Mouse (Mus musculus): ENCODE results near the gene 4931429L15Rik. TPM values are rescaled to one million over a fixed set of nuclear protein-coding genes. Genes with fewer than 3 reads are reported as not detected.

Gene 4931429L15Rik
- polyA plus RNA-seq, 1 experiment from 2014 or later, result not detected

DNA sequence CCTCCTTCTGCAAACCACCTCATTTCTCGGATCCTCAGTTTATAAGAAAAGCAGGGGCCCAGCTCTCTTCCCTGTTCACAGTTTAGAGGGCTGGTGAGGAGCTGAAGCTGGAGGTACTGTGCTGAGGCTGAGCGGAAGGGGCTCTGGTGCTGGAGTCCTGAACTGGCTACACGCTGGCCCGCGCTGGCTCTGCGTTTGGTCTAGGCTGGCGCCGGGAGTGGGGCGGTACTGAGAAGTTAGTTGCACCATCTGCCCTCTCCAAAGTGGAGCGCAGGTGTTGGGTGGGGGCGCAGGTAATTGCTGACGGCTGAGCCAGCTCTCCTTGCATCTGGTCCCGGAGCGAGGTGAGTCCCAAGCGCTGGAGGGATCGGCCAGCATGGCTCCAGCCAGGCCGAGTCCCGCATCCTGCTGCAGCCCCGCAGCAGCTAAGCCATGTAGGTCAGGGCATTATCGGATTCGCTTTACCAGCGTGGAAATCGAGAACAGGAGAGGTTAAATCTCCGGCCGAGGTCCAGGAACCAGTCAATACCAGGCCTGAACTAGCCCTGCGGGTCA is 14.8 kb upstream of the 4931429L15Rik start:
- H3K79me2 ChIP-seq (ENCODE audit: inconsistent target), result no peaks in the 10 kb centered on the region

DNA sequence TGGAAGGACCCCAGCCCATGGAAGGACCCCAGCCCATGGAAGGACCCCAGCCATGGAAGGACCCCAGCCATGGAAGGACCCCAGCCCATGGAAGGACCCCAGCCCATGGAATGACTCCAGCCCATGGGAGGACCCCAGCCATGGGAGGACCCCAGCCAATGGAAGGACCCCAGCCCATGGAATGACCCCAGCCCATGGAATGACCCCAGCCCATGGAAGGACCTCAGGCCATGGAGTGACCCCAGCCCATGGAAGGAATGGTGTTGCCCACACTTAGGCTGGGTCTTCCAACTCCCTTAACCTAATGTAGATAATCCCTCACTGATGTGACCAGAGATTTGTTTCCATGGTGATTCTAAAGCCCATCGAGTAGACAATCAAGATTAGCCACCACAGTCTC is 11.5 kb upstream of the 4931429L15Rik start:
- 88% methylated on average over 1 of the region's 1 CpGs for WGBS (ENCODE audit: missing documents)

More for the DNA sequence above, 14.8 kb upstream of the 4931429L15Rik start:
- no peak overlapping the region for H3K27ac ChIP-seq
- no peaks in the 10 kb centered on the region for H3K36me3 ChIP-seq (ENCODE audit: inconsistent target)
- no peak overlapping the region for H3K4me3 ChIP-seq (ENCODE audit: inconsistent target)
- WGBS (ENCODE audit: missing documents), result 62% methylated on average over 23 of the region's 26 CpGs

GRCm38 (mm10) chr9:46330586-46330895 is 10.8 kb upstream of the 4931429L15Rik start:
- Histone ChIP-seq H3K79me2 (ENCODE audit: inconsistent target) (no peaks in the 10 kb centered on the region), H3K27ac (no peak overlapping the region), H3K36me3 (ENCODE audit: inconsistent target) (no peaks in the 10 kb centered on the region), H3K4me3 (ENCODE audit: inconsistent target) (no peak overlapping the region)
- 66% methylated on average over 6 of the region's 6 CpGs for WGBS (ENCODE audit: missing documents)

More for the DNA sequence above, 11.5 kb upstream of the 4931429L15Rik start:
- Histone ChIP-seq H3K36me3 (ENCODE audit: inconsistent target) (no peaks in the 10 kb centered on the region), H3K79me2 (ENCODE audit: inconsistent target) (no peaks in the 10 kb centered on the region), H3K4me3 (ENCODE audit: inconsistent target) (no peak overlapping the region), H3K27ac (no peak overlapping the region)

DNA sequence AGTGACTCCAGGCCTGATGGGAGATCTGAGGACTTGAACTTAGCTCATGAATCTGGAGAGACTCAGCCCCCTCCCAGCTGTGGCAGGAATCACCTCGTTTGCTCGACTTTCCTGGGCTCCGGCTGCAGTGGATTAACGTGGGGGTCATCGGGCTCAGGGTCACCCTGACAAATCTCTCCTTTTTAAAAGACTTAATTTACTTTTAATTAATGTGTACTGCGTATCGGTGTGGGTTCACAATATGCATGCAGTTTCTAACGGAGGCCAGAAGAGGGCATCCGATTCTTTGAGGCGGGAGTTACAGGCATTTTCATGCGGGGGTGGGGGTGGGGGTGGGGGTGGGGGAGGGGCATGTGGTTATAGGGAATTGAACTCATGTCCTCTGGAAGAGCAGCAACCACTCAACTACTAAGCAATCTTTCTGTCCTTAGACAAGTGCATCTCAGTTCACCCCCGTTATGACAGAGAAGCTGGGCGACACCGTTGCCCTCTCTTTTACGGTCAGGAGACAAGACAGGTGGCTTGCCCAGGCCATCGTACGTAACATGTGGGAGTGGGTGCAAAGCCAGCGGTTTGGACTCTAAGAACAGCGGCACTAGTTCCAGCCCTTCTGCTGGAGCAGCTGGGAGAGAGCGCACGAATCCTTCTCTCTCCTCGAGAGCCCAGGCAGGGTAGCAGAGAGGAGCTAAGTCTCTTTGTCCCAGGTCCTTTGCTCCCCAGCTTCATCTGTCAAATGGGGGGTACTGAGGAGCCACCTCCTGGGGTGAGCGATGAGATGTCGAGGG is 10.2 kb upstream of the 4931429L15Rik start:
- 40% methylated on average over 21 of the region's 24 CpGs for WGBS (ENCODE audit: missing documents)
- Histone ChIP-seq H3K27ac (no peak overlapping the region), H3K79me2 (ENCODE audit: inconsistent target) (no peaks in the 10 kb centered on the region), H3K36me3 (ENCODE audit: inconsistent target) (no peaks in the 10 kb centered on the region), H3K4me3 (ENCODE audit: inconsistent target) (no peak overlapping the region)

DNA sequence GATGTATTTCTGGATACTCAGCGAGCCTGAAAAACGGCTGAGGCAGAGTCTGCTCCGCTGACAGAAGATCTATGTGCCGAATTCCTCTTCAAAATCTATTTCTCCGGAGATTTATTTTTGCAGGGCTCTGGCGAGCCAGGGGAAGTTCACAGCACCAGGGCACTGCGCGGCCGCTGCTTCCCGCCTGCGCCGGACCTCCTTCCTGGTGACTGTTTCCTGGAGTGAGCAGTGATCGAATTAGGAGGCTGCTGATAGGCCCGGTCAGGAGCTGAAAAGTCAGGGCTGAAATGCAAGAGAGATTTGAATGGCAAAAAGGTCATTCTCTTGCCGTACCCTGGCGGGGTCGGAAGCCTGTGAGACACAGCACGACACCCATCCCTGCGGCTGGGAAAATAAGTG is 9.5 kb upstream of the 4931429L15Rik start:
- WGBS (ENCODE audit: missing documents), result 9% methylated on average over 19 of the region's 19 CpGs
- Histone ChIP-seq H3K79me2 (ENCODE audit: inconsistent target) (no peaks in the 10 kb centered on the region), H3K27ac (no peak overlapping the region), H3K36me3 (ENCODE audit: inconsistent target) (no peaks in the 10 kb centered on the region), H3K4me3 (ENCODE audit: inconsistent target) (no peak overlapping the region; the same call in 1 of the 2 replicates)

DNA sequence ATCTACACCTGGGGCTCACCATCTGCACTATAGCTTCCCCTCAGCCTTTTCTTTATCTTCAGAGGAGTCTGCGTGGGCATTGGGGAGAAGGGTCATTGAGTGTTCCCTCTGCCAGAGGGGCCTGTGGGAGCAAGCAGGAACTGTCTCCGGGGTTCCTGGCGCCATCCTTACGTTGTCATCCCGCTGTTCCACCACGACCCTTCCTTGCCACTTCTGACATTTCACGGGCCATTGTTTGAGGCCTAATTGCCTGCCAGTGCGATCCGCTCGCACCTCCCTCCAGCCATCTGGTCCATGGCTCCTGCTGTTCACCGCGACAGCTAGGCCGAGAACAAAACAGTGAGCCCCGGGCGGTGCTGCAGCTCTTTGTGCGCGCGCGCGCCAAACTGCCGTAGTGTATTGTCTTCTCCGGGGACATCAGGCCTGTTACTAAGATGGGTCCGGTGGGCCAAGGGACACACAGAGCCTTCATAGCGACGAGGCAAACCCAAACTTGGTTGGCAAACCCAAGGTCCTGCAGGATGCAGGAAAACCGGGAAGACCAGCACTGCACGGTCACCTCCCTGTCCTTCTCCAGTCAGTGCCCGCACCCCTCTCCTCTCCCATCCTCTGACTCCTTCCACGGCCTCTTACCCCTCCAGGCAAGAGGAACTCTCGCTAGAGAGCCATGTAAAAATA is 8.9 kb upstream of the 4931429L15Rik start:
- 31% methylated on average over 29 of the region's 30 CpGs for WGBS (ENCODE audit: missing documents)
- Histone ChIP-seq H3K36me3 (ENCODE audit: inconsistent target) (no peaks in the 10 kb centered on the region), H3K27ac (no peak overlapping the region), H3K79me2 (ENCODE audit: inconsistent target) (no peaks in the 10 kb centered on the region), H3K4me3 (ENCODE audit: inconsistent target) (no peak overlapping the region; the same call in 1 of the 2 replicates)

GRCm38 (mm10) chr9:46327706-46328571 is 8.2 kb upstream of the 4931429L15Rik start:
- no peaks in the 10 kb centered on the region for H3K36me3 ChIP-seq (ENCODE audit: inconsistent target)
- no peak overlapping the region for H3K27ac ChIP-seq
- H3K79me2 ChIP-seq (ENCODE audit: inconsistent target), result no peaks in the 10 kb centered on the region
- WGBS (ENCODE audit: missing documents), result 81% methylated on average over 22 of the region's 25 CpGs
- no peak overlapping the region for H3K4me3 ChIP-seq (ENCODE audit: inconsistent target)

DNA sequence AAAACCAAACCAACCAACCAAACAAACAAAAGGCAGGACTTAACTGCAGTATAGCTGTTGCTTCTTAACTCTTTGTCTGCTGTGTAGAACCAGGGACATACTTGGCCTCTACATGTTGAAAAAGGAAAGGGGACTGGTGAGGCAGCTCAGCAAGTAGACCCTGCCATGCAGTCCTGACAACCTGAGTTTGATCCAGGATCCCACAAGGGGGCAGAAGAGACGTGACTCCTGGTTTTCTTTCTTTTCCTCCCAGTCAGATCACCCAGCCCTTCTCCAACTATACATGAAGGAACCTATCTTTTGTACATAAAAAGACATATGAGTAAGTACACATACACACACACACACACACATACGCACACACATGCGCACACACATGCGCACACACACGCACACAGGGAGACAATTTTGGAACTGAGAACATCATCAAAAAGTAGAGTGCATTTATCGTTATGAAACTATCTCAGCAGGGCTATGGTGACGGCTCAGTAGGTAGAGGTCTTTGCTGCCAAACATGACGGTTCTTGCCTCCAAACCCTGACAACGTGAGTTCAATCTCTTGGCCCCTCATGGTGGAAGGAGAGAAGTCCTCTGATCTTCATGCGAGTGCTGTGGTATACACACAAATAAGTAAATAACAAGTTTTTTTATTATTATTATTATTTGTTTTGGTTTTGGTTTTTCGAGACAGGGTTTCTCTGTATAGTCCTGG is 7.1 kb upstream of the 4931429L15Rik start:
- no peaks in the 10 kb centered on the region for H3K79me2 ChIP-seq (ENCODE audit: inconsistent target)
- H3K27ac ChIP-seq, result no peak overlapping the region
- no peak overlapping the region for H3K4me3 ChIP-seq (ENCODE audit: inconsistent target)
- 92% methylated on average over 11 of the region's 11 CpGs for WGBS (ENCODE audit: missing documents)
- H3K36me3 ChIP-seq (ENCODE audit: inconsistent target), result no peaks in the 10 kb centered on the region

GRCm38 (mm10) chr9:46320461-46320860 is 675 bp upstream of the 4931429L15Rik start:
- Histone ChIP-seq H3K4me3 (ENCODE audit: inconsistent target) (no peak overlapping the region), H3K27ac (no peak overlapping the region), H3K36me3 (ENCODE audit: inconsistent target) (no peaks in the 10 kb centered on the region), H3K79me2 (ENCODE audit: inconsistent target) (no peaks in the 10 kb centered on the region)
- 85% methylated on average over 2 of the region's 2 CpGs for WGBS (ENCODE audit: missing documents)

DNA sequence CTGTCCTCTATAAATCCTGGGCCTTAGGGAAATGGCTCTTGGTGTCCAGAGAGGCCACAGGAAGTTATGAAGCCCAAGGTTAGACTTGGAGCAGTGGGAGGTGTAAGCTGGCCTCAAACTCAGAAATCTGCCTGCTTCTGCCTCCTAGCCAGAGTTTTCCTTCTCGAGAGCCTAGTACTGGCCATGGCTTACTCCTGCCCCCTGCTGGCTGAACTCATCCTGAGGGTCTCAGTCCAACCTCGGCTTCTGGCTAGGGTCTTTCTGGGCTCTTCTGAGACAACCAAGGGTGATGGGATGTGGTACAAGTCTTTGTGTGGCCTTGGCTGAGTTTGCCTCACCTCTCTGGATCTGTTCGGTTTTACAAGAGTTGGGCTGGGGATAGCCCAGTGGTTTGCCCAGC is 1.8 kb downstream of the 4931429L15Rik start:
- no peak overlapping the region for H3K4me3 ChIP-seq (ENCODE audit: inconsistent target)

DNA sequence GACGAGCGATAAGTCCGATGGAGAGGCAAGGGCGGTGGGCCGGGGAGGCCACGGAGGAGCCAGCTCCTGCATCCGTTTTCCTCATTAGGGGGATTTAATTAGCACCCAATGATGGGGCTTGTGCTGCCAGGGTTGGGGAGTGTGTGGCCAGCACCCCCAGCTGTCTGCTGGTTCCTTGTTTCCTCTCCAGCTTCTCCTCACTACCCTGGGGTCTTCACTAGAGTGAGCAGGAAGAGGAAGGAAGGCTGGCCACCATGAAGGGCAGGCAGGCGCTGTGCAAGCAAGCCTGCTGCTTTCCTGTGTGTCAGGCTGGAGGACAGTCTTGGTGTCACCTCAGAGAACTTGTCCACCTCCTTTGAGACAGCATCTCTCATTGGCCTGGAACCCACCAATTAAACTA is 2.9 kb downstream of the 4931429L15Rik start:
- Histone ChIP-seq H3K79me2 (ENCODE audit: inconsistent target) (no peaks in the 10 kb centered on the region), H3K36me3 (ENCODE audit: inconsistent target) (no peaks in the 10 kb centered on the region), H3K27ac (no peak overlapping the region), H3K4me3 (ENCODE audit: inconsistent target) (no peak overlapping the region)
- 79% methylated on average over 8 of the region's 8 CpGs for WGBS (ENCODE audit: missing documents)

More for the DNA sequence above, 1.8 kb downstream of the 4931429L15Rik start:
- H3K36me3 ChIP-seq (ENCODE audit: inconsistent target), result no peaks in the 10 kb centered on the region
- WGBS (ENCODE audit: missing documents), result 92% methylated on average over 3 of the region's 3 CpGs
- H3K27ac ChIP-seq, result no peak overlapping the region
- H3K79me2 ChIP-seq (ENCODE audit: inconsistent target), result no peaks in the 10 kb centered on the region

- Histone ChIP-seq H3K79me2 (ENCODE audit: inconsistent target) (no peaks in the 10 kb centered on the region), H3K27ac (no peak overlapping the region), H3K4me3 (ENCODE audit: inconsistent target) (no peak overlapping the region), H3K36me3 (ENCODE audit: inconsistent target) (no peaks in the 10 kb centered on the region)
- 78% methylated on average over 5 of the region's 5 CpGs for WGBS (ENCODE audit: missing documents)
Observed at GRCm38 (mm10) chr9:46316388-46316787, 3.4 kb downstream of the 4931429L15Rik start.

- H3K27ac ChIP-seq, result no peak overlapping the region
- no peak overlapping the region for H3K4me3 ChIP-seq (ENCODE audit: inconsistent target)
- 87% methylated on average over 11 of the region's 11 CpGs for WGBS (ENCODE audit: missing documents)
- H3K79me2 ChIP-seq (ENCODE audit: inconsistent target), result no peaks in the 10 kb centered on the region
- no peaks in the 10 kb centered on the region for H3K36me3 ChIP-seq (ENCODE audit: inconsistent target)
Observed at GRCm38 (mm10) chr9:46315807-46316365, 3.9 kb downstream of the 4931429L15Rik start.

GRCm38 (mm10) chr9:46314921-46315320 is 4.9 kb downstream of the 4931429L15Rik start:
- Histone ChIP-seq H3K79me2 (ENCODE audit: inconsistent target) (no peaks in the 10 kb centered on the region), H3K36me3 (ENCODE audit: inconsistent target) (no peaks in the 10 kb centered on the region), H3K27ac (no peak overlapping the region), H3K4me3 (ENCODE audit: inconsistent target) (no peak overlapping the region)
- 40% methylated on average over 2 of the region's 2 CpGs for WGBS (ENCODE audit: missing documents)
